Mouse (Mus musculus) CD4-positive, CD25-positive, alpha-beta regulatory T cell, adult 9 weeks (primary cell): Measurements from ENCODE around the gene Arnt2. TPM values are rescaled to one million over a fixed set of nuclear protein-coding genes. Genes with fewer than 3 reads are reported as not detected.

Experiments
- polyA plus RNA-seq: library from polyadenylated mRNA; unstranded; fragments of 100-300 nt; shearing (Covaris generic); gene quantifications from one replicate; pipeline ENCODE4 v1.2.1, GENCODE M21; 2017

Gene Arnt2
- 3.9 TPM for polyA plus RNA-seq

GRCm38 (mm10) chr7:84409896-84410521 lies at the start of gene Arnt2:
TSS of gene Arnt2 (minus strand) at chr7:84410176.

Other genes starting within 250 kb of the Arnt2 start
- not detected for gene Gm2115, start 118.8 kb upstream of the Arnt2 start, polyA plus RNA-seq
- gene Fah, start 196.5 kb upstream of the Arnt2 start, polyA plus RNA-seq = 11.0 TPM